Mouse (Mus musculus) forebrain, embryonic 16.5 days (tissue): Measurements from ENCODE around the gene Rab10. TPM values are rescaled to one million over a fixed set of nuclear protein-coding genes. Genes with fewer than 3 reads are reported as not detected.

Source experiments
- ATAC-seq: fragments of 200-750 bp; cut with Nextera tagmentation; 2 replicates; pipeline ENCODE4 v1.8.0; 2017; ENCODE audit warnings: mild to moderate bottlenecking, moderate library complexity
- H3K27ac ChIP-seq: fragments of 300-500 bp; sonication (generic); 2 replicates; pipeline ENCODE4 v1.5.1; 2014; ENCODE audit warnings: low read length, control low read depth
- H3K27me3 ChIP-seq: fragments of 300-500 bp; sonication (generic); replicated peaks from 2 replicates; pipeline ENCODE4 v1.6.1; 2014; ENCODE audit warnings: low read length; ENCODE audit not compliant: control insufficient read depth, insufficient read depth
- H3K36me3 ChIP-seq: fragments of 300-500 bp; sonication (generic); 2 replicates; pipeline ENCODE4 v1.6.1; 2014; ENCODE audit not compliant: control insufficient read depth, insufficient read depth
- H3K4me1 ChIP-seq: fragments of 300-500 bp; sonication (generic); replicated peaks from 2 replicates; pipeline ENCODE4 v1.6.1; 2014; ENCODE audit warnings: low read length; ENCODE audit not compliant: control insufficient read depth, insufficient read depth
- H3K4me2 ChIP-seq: fragments of 300-500 bp; sonication (generic); 2 replicates; pipeline ENCODE4 v1.6.1; 2014; ENCODE audit warnings: mild to moderate bottlenecking, low read length, control low read depth
- H3K4me3 ChIP-seq: fragments of 300-500 bp; sonication (generic); replicated peaks from 2 replicates; pipeline ENCODE4 v1.5.1; 2014; ENCODE audit warnings: mild to moderate bottlenecking, low read length, control low read depth
- H3K9ac ChIP-seq: fragments of 300-500 bp; sonication (generic); replicated peaks from 2 replicates; pipeline ENCODE4 v1.6.1; 2014; ENCODE audit warnings: low read depth, low read length, control low read depth
- H3K9me3 ChIP-seq: fragments of 300-500 bp; sonication (generic); 2 replicates; pipeline ENCODE4 v1.6.1; 2016; ENCODE audit warnings: low read length; ENCODE audit not compliant: control insufficient read depth
- WGBS: fragments of 180-500 bp; shearing (Covaris S2); extraction: QIAGEN DNeasy Blood & Tissue Kit; methylation state at CpG from one replicate; pipeline ENCODE4 v1.1.7; 2014; 5-methylcytosine and 5-hydroxymethylcytosine counted together
- polyA plus RNA-seq: library from polyadenylated mRNA; unstranded; fragments of >200 nt; fragmentation: Nextera tagmentation; extraction: Ambion mirVana; gene quantifications from 2 replicates; pipeline ENCODE4 v1.2.1, GENCODE M21; 2015

Gene Rab10
- polyA plus RNA-seq, 1 experiment from 2014 or later = 135 TPM

DNA sequence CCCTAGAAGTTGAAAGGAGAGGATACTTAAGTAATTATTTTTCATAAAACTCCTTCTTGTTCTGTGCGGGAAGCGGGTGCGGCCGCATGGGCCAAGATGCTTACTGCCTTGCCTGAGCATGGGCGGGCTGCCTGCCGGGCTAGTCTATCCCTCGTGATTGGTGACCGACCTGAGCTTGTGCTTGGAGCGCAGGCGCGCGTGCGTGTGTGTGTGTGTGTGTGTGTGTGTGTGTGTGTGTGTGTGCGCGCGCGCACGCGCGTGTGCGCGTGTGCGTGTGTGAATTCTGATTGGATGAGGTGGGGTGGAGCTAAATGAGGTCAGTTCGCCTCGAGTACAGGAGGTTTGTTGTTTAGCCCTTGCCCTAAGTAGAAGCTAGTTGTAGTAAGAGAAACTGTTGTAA lies 48.2 kb downstream of the Rab10 start:
- Histone ChIP-seq H3K27me3 (no peaks in the 10 kb centered on the region), H3K4me1 (no peaks in the 10 kb centered on the region), H3K4me2 (no peak overlapping the region), H3K9me3 (no peaks in the 10 kb centered on the region), H3K27ac (no peak overlapping the region), H3K9ac (no peak overlapping the region), H3K4me3 (no peak overlapping the region), H3K36me3 (no peaks in the 10 kb centered on the region)
- 97% methylated on average over 25 of the region's 25 CpGs for WGBS
- no peak for ATAC-seq

DNA sequence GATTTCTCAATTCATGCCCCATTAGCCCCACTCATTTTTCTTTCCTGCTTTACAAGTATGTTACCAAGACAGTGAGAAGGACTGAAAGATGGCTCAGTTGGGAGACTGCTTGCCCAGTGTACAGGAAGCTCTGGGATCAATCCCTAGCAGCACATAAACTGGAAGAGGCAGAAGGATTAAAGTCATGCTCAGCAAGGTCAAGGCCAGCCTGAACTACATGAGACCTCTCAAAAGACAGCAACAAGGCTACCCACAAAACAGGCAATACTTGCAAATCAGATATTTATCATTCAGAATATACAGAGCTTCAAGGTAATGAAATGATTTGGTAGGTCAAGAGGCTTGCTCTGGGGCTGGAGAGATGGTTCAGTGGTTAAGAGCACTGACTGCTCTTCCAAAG lies 53.8 kb downstream of the Rab10 start:
- H3K36me3 ChIP-seq = 0 out of 2 replicates have a peak, but pooled peaks cover 2% of the 10 kb centered on the region
- no peak overlapping the region for H3K9ac ChIP-seq
- H3K4me1 ChIP-seq = no peaks in the 10 kb centered on the region
- no peak for ATAC-seq
- H3K4me2 ChIP-seq = no peak overlapping the region
- no peak overlapping the region for H3K4me3 ChIP-seq
- no peaks in the 10 kb centered on the region for H3K27me3 ChIP-seq
- H3K9me3 ChIP-seq = no peaks in the 10 kb centered on the region
- H3K27ac ChIP-seq = no peak overlapping the region

DNA sequence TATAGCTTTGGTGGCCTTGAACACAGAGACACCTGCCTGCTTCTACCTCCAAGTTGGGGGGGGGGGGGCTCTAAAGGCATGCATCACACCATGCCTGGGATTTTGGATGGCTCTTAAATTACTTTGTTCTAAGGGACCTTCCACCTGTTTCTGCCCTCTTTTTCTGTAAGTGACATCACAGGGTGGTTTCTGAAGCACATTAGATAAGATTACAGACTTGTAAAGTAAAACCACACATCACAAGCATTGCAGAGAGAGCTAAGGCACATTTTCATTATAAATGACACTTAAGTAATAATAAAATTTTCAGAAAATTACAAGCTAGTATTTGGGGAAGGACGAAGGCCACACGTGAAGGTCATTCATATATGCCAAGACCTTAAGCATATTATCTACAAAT lies 54.3 kb downstream of the Rab10 start:
- no peak overlapping the region for H3K27ac ChIP-seq
- no peaks in the 10 kb centered on the region for H3K9me3 ChIP-seq
- no peaks in the 10 kb centered on the region for H3K27me3 ChIP-seq
- H3K36me3 ChIP-seq = 0 out of 2 replicates have a peak, but pooled peaks cover 2% of the 10 kb centered on the region
- ATAC-seq = no peak
- WGBS = 97% methylated on average over 2 of the region's 2 CpGs
- H3K4me3 ChIP-seq = no peak overlapping the region
- H3K9ac ChIP-seq = no peak overlapping the region
- no peak overlapping the region for H3K4me2 ChIP-seq
- no peaks in the 10 kb centered on the region for H3K4me1 ChIP-seq

GRCm38 (mm10) chr12:3253591-3253990 lies 56.2 kb downstream of the Rab10 start:
- no peaks in the 10 kb centered on the region for H3K27me3 ChIP-seq
- H3K4me3 ChIP-seq = no peak overlapping the region
- H3K36me3 ChIP-seq = peaks cover 11% of the 10 kb centered on the region
- no peak overlapping the region for H3K4me2 ChIP-seq
- no peak overlapping the region for H3K27ac ChIP-seq
- no peaks in the 10 kb centered on the region for H3K4me1 ChIP-seq
- H3K9ac ChIP-seq = no peak overlapping the region
- H3K9me3 ChIP-seq = no peaks in the 10 kb centered on the region
- no peak for ATAC-seq

GRCm38 (mm10) chr12:3246091-3246490 lies 63.7 kb downstream of the Rab10 start:
- 96% methylated on average over 6 of the region's 6 CpGs for WGBS
- Histone ChIP-seq H3K9me3 (no peaks in the 10 kb centered on the region), H3K4me1 (no peaks in the 10 kb centered on the region), H3K27me3 (no peaks in the 10 kb centered on the region), H3K36me3 (peaks cover 9% of the 10 kb centered on the region), H3K27ac (no peak overlapping the region), H3K4me3 (no peak overlapping the region), H3K4me2 (no peak overlapping the region), H3K9ac (no peak overlapping the region)
- no peak for ATAC-seq

- Histone ChIP-seq H3K27ac (no peak overlapping the region), H3K4me2 (no peak overlapping the region), H3K36me3 (peaks cover 21% of the 10 kb centered on the region), H3K4me3 (no peak overlapping the region), H3K4me1 (peaks cover 4% of the 10 kb centered on the region; the same call in 1 of the 2 replicates), H3K9me3 (no peaks in the 10 kb centered on the region), H3K27me3 (no peaks in the 10 kb centered on the region), H3K9ac (no peak overlapping the region)
- 100% methylated on average over 1 of the region's 1 CpGs for WGBS
- no peak for ATAC-seq
Measured at GRCm38 (mm10) chr12:3239544-3239943, 70.2 kb downstream of the Rab10 start.

- Histone ChIP-seq H3K27me3 (no peaks in the 10 kb centered on the region), H3K27ac (no peak overlapping the region), H3K9me3 (no peaks in the 10 kb centered on the region), H3K4me2 (no peak overlapping the region), H3K4me3 (no peak overlapping the region), H3K36me3 (peaks cover 21% of the 10 kb centered on the region), H3K9ac (no peak overlapping the region), H3K4me1 (peaks cover 4% of the 10 kb centered on the region; the same call in 1 of the 2 replicates)
- 76% methylated on average over 16 of the region's 16 CpGs for WGBS
- no peak for ATAC-seq
Measured at GRCm38 (mm10) chr12:3238361-3239051, 71.3 kb downstream of the Rab10 start.

- peaks cover 21% of the 10 kb centered on the region for H3K36me3 ChIP-seq
- ATAC-seq = no peak
- no peak overlapping the region for H3K4me2 ChIP-seq
- no peak overlapping the region for H3K9ac ChIP-seq
- peaks cover 4% of the 10 kb centered on the region; the same call in 1 of the 2 replicates for H3K4me1 ChIP-seq
- no peaks in the 10 kb centered on the region for H3K27me3 ChIP-seq
- no peak overlapping the region for H3K4me3 ChIP-seq
- H3K9me3 ChIP-seq = no peaks in the 10 kb centered on the region
- 68% methylated on average over 5 of the region's 5 CpGs for WGBS
- no peak overlapping the region for H3K27ac ChIP-seq
Measured at GRCm38 (mm10) chr12:3237799-3238198, 72.0 kb downstream of the Rab10 start.

DNA sequence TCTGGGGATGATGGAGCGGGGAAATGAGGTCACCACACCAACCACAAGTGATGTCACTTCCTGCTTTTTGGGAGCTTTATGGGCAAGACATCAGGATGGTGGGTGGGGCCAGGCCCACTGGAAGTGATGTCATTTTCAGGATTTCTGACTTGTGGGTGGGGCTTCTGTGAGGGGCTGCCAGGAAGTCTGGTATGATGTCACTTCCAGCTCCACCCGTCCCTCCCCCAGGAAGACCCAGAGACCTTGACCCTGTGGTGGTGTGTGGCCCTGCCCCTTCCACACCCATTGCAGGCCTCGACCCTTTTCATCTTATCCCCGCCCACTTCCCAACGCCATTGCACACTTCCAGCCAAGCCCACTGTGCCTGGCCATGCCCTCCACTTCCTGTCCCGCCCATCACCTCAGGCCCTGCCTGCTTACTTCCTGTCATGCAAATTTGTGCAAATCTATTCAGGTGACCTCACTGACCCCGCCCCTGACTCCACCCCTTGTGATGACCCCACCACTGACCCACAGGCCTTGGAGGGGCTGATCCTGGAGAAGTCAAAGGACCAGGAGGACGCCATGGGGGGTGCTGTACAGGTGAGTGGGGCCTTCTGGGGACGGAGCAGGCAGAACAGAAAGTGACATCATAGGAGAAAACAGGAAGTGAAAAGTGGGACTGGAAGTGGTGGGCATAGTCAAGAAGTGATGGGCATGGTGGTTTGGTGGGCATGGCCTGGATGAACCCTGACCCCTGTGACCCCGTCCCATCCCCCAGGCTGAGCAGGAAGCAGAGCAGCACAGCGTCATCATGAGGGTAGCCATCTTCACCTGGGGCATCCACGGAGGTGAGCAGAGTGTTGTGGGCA lies 72.7 kb downstream of the Rab10 start:
- WGBS = 94% methylated on average over 12 of the region's 12 CpGs
- H3K36me3 ChIP-seq = peaks cover 21% of the 10 kb centered on the region
- peaks cover 4% of the 10 kb centered on the region; the same call in 1 of the 2 replicates for H3K4me1 ChIP-seq
- no peak overlapping the region for H3K9ac ChIP-seq
- no peak for ATAC-seq
- no peaks in the 10 kb centered on the region for H3K27me3 ChIP-seq
- H3K27ac ChIP-seq = no peak overlapping the region
- no peaks in the 10 kb centered on the region for H3K9me3 ChIP-seq
- H3K4me3 ChIP-seq = no peak overlapping the region
- no peak overlapping the region for H3K4me2 ChIP-seq
